Mouse (Mus musculus) ES-Bruce4 (cell line): Measurements from ENCODE around the gene Tti1.

ENCODE experiments used
- CTCF ChIP-seq: IDR thresholded peaks from one replicate; pipeline ENCODE4 v1.8.1; 2011; ENCODE audit warnings: low read depth, low read length
- POLR2A ChIP-seq: IDR thresholded peaks from one replicate; pipeline ENCODE4 v1.8.1; 2011; ENCODE audit warnings: low read length; ENCODE audit not compliant: insufficient read depth

DNA sequence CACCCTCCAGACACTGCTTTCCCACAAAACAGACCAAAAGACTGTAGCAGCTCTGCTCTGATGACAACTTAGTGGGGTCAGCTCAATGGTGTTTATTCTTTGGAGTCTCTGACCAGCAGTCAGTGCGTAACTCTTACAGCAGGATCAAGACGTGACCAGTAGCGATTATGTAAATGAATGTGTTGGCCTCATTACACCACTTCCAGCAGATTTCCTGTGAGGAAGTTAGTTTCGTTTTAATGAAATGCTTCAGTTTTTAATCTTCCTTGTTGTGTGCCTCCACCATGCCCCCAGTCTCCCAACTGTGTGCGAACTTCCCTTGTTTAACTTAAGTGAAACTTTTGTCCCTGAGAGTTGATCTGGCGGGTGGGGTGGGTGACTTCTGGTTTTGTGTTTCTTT is 48.5 kb upstream of the Tti1 start:
- TF ChIP-seq POLR2A (no peak), CTCF (no peak)
